Mouse (Mus musculus) embryonic facial prominence, embryonic 12.5 days (tissue): ENCODE results near the gene Tm7sf3. TPM values are rescaled to one million over a fixed set of nuclear protein-coding genes. Genes with fewer than 3 reads are reported as not detected.

Source experiments
- ATAC-seq: fragments of 200-750 bp; cut with Nextera tagmentation; 2 replicates; pipeline ENCODE4 v1.8.0; 2017; ENCODE audit not compliant: insufficient number of reproducible peaks, insufficient read depth, low FRiP score, low TSS enrichment
- H3K27ac ChIP-seq: fragments of 300-500 bp; sonication (generic); 2 replicates; pipeline ENCODE4 v1.5.1; 2016; ENCODE audit warnings: mild to moderate bottlenecking
- H3K27me3 ChIP-seq: fragments of 300-500 bp; sonication (generic); 2 replicates; pipeline ENCODE4 v1.6.1; 2016; ENCODE audit warnings: mild to moderate bottlenecking, moderate library complexity
- H3K36me3 ChIP-seq: fragments of 300-500 bp; sonication (generic); 2 replicates; pipeline ENCODE4 v1.6.1; 2016; ENCODE audit warnings: mild to moderate bottlenecking
- H3K4me1 ChIP-seq: fragments of 300-500 bp; sonication (generic); 2 replicates; pipeline ENCODE4 v1.6.1; 2016
- H3K4me2 ChIP-seq: fragments of 300-500 bp; sonication (generic); replicated peaks from 2 replicates; pipeline ENCODE4 v1.6.1; 2016; ENCODE audit warnings: mild to moderate bottlenecking, moderate library complexity
- H3K4me3 ChIP-seq: fragments of 300-500 bp; sonication (generic); 2 replicates; pipeline ENCODE4 v1.5.1; 2016; ENCODE audit warnings: mild to moderate bottlenecking
- H3K9ac ChIP-seq: fragments of 300-500 bp; sonication (generic); 2 replicates; pipeline ENCODE4 v1.6.1; 2016; ENCODE audit warnings: mild to moderate bottlenecking, moderate library complexity
- H3K9me3 ChIP-seq: fragments of 300-500 bp; sonication (generic); 2 replicates; pipeline ENCODE4 v1.6.1; 2016; ENCODE audit warnings: mild to moderate bottlenecking, moderate library complexity
- WGBS: fragments of 180-500 bp; shearing (Covaris S2); methylation state at CpG from one replicate; pipeline ENCODE4 v1.1.7; 2016; 5-methylcytosine and 5-hydroxymethylcytosine counted together
- polyA plus RNA-seq: library from polyadenylated mRNA; unstranded; fragments of >200 nt; fragmentation: Nextera tagmentation; extraction: Ambion mirVana; gene quantifications from 2 replicates; pipeline ENCODE4 v1.2.1, GENCODE M21; 2016

Tm7sf3 gene
- polyA plus RNA-seq, 1 experiment from 2014 or later, result 38.4 TPM

- Histone ChIP-seq H3K27me3 (no peaks in the 10 kb centered on the region), H3K9me3 (no peaks in the 10 kb centered on the region), H3K27ac (no peak overlapping the region), H3K4me1 (no peaks in the 10 kb centered on the region), H3K4me2 (no peak overlapping the region), H3K36me3 (no peaks in the 10 kb centered on the region), H3K4me3 (no peak overlapping the region), H3K9ac (no peak overlapping the region)
- WGBS, result 82% methylated on average over 4 of the region's 4 CpGs
- ATAC-seq, result no peak
Observed at GRCm38 (mm10) chr6:146673696-146674095, 31.1 kb upstream of the Tm7sf3 start.

- Histone ChIP-seq H3K4me2 (no peak overlapping the region), H3K4me1 (no peaks in the 10 kb centered on the region), H3K4me3 (no peak overlapping the region), H3K27ac (no peak overlapping the region), H3K27me3 (no peaks in the 10 kb centered on the region), H3K36me3 (no peaks in the 10 kb centered on the region), H3K9me3 (no peaks in the 10 kb centered on the region), H3K9ac (no peak overlapping the region)
- WGBS, result 62% methylated on average over 5 of the region's 5 CpGs
- no peak for ATAC-seq
Observed at GRCm38 (mm10) chr6:146672106-146672505, 29.5 kb upstream of the Tm7sf3 start.

GRCm38 (mm10) chr6:146670956-146671855 lies 28.6 kb upstream of the Tm7sf3 start:
- H3K4me1 ChIP-seq, result no peaks in the 10 kb centered on the region
- no peaks in the 10 kb centered on the region for H3K36me3 ChIP-seq
- no peak overlapping the region for H3K4me3 ChIP-seq
- H3K4me2 ChIP-seq, result no peak overlapping the region
- no peak overlapping the region for H3K9ac ChIP-seq
- no peak overlapping the region for H3K27ac ChIP-seq
- no peaks in the 10 kb centered on the region for H3K27me3 ChIP-seq
- 87% methylated on average over 15 of the region's 15 CpGs for WGBS
- no peak for ATAC-seq
- H3K9me3 ChIP-seq, result no peaks in the 10 kb centered on the region

GRCm38 (mm10) chr6:146668606-146669005 lies 26.0 kb upstream of the Tm7sf3 start:
- Histone ChIP-seq H3K4me1 (no peaks in the 10 kb centered on the region), H3K4me2 (no peak overlapping the region), H3K36me3 (no peaks in the 10 kb centered on the region), H3K9ac (no peak overlapping the region), H3K27me3 (no peaks in the 10 kb centered on the region), H3K9me3 (no peaks in the 10 kb centered on the region), H3K27ac (no peak overlapping the region), H3K4me3 (no peak overlapping the region)
- no peak for ATAC-seq

GRCm38 (mm10) chr6:146666811-146667210 lies 24.2 kb upstream of the Tm7sf3 start:
- Histone ChIP-seq H3K9ac (no peak overlapping the region), H3K27me3 (no peaks in the 10 kb centered on the region), H3K27ac (no peak overlapping the region), H3K9me3 (no peaks in the 10 kb centered on the region), H3K36me3 (no peaks in the 10 kb centered on the region), H3K4me2 (no peak overlapping the region), H3K4me3 (no peak overlapping the region), H3K4me1 (no peaks in the 10 kb centered on the region)
- no peak for ATAC-seq
- WGBS, result 81% methylated on average over 6 of the region's 6 CpGs

- 79% methylated on average over 2 of the region's 2 CpGs for WGBS
- Histone ChIP-seq H3K4me2 (no peak overlapping the region), H3K9ac (no peak overlapping the region), H3K9me3 (no peaks in the 10 kb centered on the region), H3K4me1 (no peaks in the 10 kb centered on the region), H3K27me3 (no peaks in the 10 kb centered on the region), H3K36me3 (no peaks in the 10 kb centered on the region), H3K4me3 (no peak overlapping the region), H3K27ac (no peak overlapping the region)
- no peak for ATAC-seq
Observed at GRCm38 (mm10) chr6:146665408-146665807, 22.8 kb upstream of the Tm7sf3 start.

GRCm38 (mm10) chr6:146664917-146665316 lies 22.3 kb upstream of the Tm7sf3 start:
- H3K4me3 ChIP-seq, result no peak overlapping the region
- no peaks in the 10 kb centered on the region for H3K27me3 ChIP-seq
- no peak for ATAC-seq

GRCm38 (mm10) chr6:146664116-146664515 lies 21.5 kb upstream of the Tm7sf3 start:
- Histone ChIP-seq H3K9ac (no peak overlapping the region), H3K36me3 (no peaks in the 10 kb centered on the region), H3K27ac (no peak overlapping the region), H3K4me1 (no peaks in the 10 kb centered on the region), H3K9me3 (no peaks in the 10 kb centered on the region), H3K4me2 (no peak overlapping the region), H3K27me3 (no peaks in the 10 kb centered on the region), H3K4me3 (no peak overlapping the region)
- WGBS, result 66% methylated on average over 5 of the region's 5 CpGs
- ATAC-seq, result no peak

More at GRCm38 (mm10) chr6:146664917-146665316, 22.3 kb upstream of the Tm7sf3 start:
- Histone ChIP-seq H3K4me2 (no peak overlapping the region), H3K9me3 (no peaks in the 10 kb centered on the region), H3K27ac (no peak overlapping the region), H3K9ac (no peak overlapping the region), H3K36me3 (no peaks in the 10 kb centered on the region), H3K4me1 (no peaks in the 10 kb centered on the region)
- 92% methylated on average over 5 of the region's 5 CpGs for WGBS

GRCm38 (mm10) chr6:146662679-146663078 lies 20.1 kb upstream of the Tm7sf3 start:
- no peaks in the 10 kb centered on the region for H3K27me3 ChIP-seq
- ATAC-seq, result no peak
- 23% methylated on average over 5 of the region's 5 CpGs for WGBS
- no peaks in the 10 kb centered on the region for H3K36me3 ChIP-seq
- no peaks in the 10 kb centered on the region for H3K4me1 ChIP-seq
- H3K9ac ChIP-seq, result no peak overlapping the region
- no peak overlapping the region for H3K27ac ChIP-seq
- no peak overlapping the region for H3K4me3 ChIP-seq
- no peak overlapping the region for H3K4me2 ChIP-seq
- H3K9me3 ChIP-seq, result no peaks in the 10 kb centered on the region

- Histone ChIP-seq H3K4me3 (no peak overlapping the region), H3K9me3 (no peaks in the 10 kb centered on the region), H3K4me1 (no peaks in the 10 kb centered on the region), H3K27me3 (no peaks in the 10 kb centered on the region), H3K27ac (no peak overlapping the region), H3K36me3 (no peaks in the 10 kb centered on the region), H3K4me2 (no peak overlapping the region), H3K9ac (no peak overlapping the region)
- 80% methylated on average over 5 of the region's 5 CpGs for WGBS
- no peak for ATAC-seq
Observed at GRCm38 (mm10) chr6:146661655-146662054, 19.0 kb upstream of the Tm7sf3 start.

GRCm38 (mm10) chr6:146660591-146660990 lies 18.0 kb upstream of the Tm7sf3 start:
- Histone ChIP-seq H3K9ac (no peak overlapping the region), H3K4me3 (no peak overlapping the region), H3K4me2 (no peak overlapping the region), H3K9me3 (no peaks in the 10 kb centered on the region), H3K36me3 (no peaks in the 10 kb centered on the region), H3K4me1 (no peaks in the 10 kb centered on the region), H3K27me3 (no peaks in the 10 kb centered on the region), H3K27ac (no peak overlapping the region)
- no peak for ATAC-seq
- 73% methylated on average over 2 of the region's 2 CpGs for WGBS

DNA sequence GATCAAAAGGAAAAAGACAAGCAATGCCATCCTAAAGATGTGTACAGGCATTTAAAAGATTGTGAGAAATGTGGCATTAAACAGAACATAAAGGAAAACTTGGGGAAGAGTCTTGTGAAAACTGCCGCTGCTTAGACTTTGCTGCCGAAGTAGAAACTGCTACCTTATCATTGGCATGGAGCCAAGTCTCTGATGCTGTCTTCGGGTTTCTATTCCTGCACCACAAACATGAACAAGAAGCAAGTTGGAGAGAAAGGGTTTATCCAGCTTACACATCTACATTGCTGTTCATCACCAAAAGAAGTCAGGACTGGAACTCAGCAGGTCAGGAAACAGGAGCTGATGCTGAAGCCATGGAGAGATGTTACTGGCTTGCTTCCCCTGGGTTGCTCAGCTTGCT lies 10.6 kb upstream of the Tm7sf3 start:
- H3K9ac ChIP-seq, result no peak overlapping the region
- H3K4me1 ChIP-seq, result no peaks in the 10 kb centered on the region
- 82% methylated on average over 3 of the region's 3 CpGs for WGBS
- H3K4me2 ChIP-seq, result no peak overlapping the region
- H3K27me3 ChIP-seq, result no peaks in the 10 kb centered on the region
- no peak for ATAC-seq
- no peaks in the 10 kb centered on the region for H3K9me3 ChIP-seq
- no peak overlapping the region for H3K27ac ChIP-seq
- H3K4me3 ChIP-seq, result no peak overlapping the region
- 0 out of 2 replicates have a peak, but pooled peaks cover 2% of the 10 kb centered on the region for H3K36me3 ChIP-seq
